Mouse (Mus musculus) hindbrain, postnatal 0 days (tissue): Measurements from ENCODE around the gene Cnfn. TPM values are rescaled to one million over a fixed set of nuclear protein-coding genes. Genes with fewer than 3 reads are reported as not detected.
A peak's percentile ranks its signal among the peaks of the same experiment; 100 is the strongest.

Experiments used
- ATAC-seq: fragments of 200-750 bp; cut with Nextera tagmentation; 2 replicates; pipeline ENCODE4 v1.8.0; 2017; ENCODE audit warnings: mild to moderate bottlenecking, moderate TSS enrichment, moderate library complexity
- DNase-seq: peaks from one replicate; pipeline ENCODE4 v3.0.0-alpha.2; 2015; ENCODE audit warnings: low spot score
- H3K27ac ChIP-seq: fragments of 300-500 bp; sonication (generic); 2 replicates; pipeline ENCODE4 v1.5.1; 2014; ENCODE audit warnings: mild to moderate bottlenecking
- H3K27me3 ChIP-seq: fragments of 300-500 bp; sonication (generic); 2 replicates; pipeline ENCODE4 v1.6.1; 2014; ENCODE audit warnings: low read length, mixed read lengths; ENCODE audit not compliant: insufficient read depth
- H3K36me3 ChIP-seq: fragments of 300-500 bp; sonication (generic); 2 replicates; pipeline ENCODE4 v1.6.1; 2014; ENCODE audit warnings: low read length, mixed read lengths; ENCODE audit not compliant: insufficient read depth
- H3K4me1 ChIP-seq: fragments of 300-500 bp; sonication (generic); 2 replicates; pipeline ENCODE4 v1.6.1; 2014; ENCODE audit warnings: antibody characterized with exemption, low read length, mixed read lengths; ENCODE audit not compliant: insufficient read depth
- H3K4me2 ChIP-seq: fragments of 300-500 bp; sonication (generic); 2 replicates; pipeline ENCODE4 v1.6.1; 2014; ENCODE audit warnings: low read depth, mild to moderate bottlenecking, low read length, moderate library complexity, mixed read lengths
- H3K4me3 ChIP-seq: fragments of 300-500 bp; sonication (generic); 2 replicates; pipeline ENCODE4 v1.5.1; 2014; ENCODE audit warnings: low read length
- H3K9ac ChIP-seq: fragments of 300-500 bp; sonication (generic); replicated peaks from 2 replicates; pipeline ENCODE4 v1.6.1; 2014; ENCODE audit warnings: mild to moderate bottlenecking, low read length, moderate library complexity, mixed read lengths
- H3K9me3 ChIP-seq: fragments of 300-500 bp; sonication (generic); 2 replicates; pipeline ENCODE4 v1.6.1; 2016; ENCODE audit warnings: low read length, mixed read lengths
- CTCF ChIP-seq: IDR thresholded peaks from 2 replicates; pipeline ENCODE4 v1.5.1; 2016; ENCODE audit warnings: antibody characterized with exemption, control low read depth, low read depth
- WGBS: fragments of 180-500 bp; shearing (Covaris S2); extraction: QIAGEN DNeasy Blood & Tissue Kit; methylation state at CpG from one replicate; pipeline ENCODE4 v1.1.7; 2014; 5-methylcytosine and 5-hydroxymethylcytosine counted together
- polyA plus RNA-seq: library from polyadenylated mRNA; unstranded; fragments of >200 nt; fragmentation: Nextera tagmentation; extraction: Ambion mirVana; gene quantifications from 2 replicates; pipeline ENCODE4 v1.2.1, GENCODE M21; 2015
- total RNA-seq: library from RNA; depleted of rRNA; stranded (reverse); fragments of >200 nt; gene quantifications from 2 replicates; pipeline ENCODE4 v1.2.3, GENCODE M21; 2014

Gene Cnfn
- total and polyA plus RNA-seq, 2 experiments from 2014 or later: 0.30 TPM; not detected in 1

DNA sequence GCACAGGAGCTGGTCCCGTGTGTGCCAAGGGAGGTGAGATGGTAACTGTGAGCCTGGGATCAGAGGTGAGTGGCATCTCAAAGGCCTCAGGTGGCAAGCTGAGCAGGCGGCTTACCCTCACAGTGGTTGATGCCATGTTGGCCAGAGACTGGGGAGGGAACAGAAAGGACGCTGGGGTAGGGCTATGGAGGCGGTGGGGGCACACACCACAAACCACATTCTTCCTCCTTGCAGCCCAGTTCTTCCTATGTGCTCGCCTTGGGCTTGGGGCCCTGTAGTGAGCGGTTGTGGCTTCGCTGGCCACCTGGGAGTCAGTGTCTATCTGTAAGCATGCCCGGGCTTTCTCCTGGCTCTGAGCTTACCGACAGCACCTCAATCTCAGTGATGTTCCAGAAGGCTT is 15.3 kb upstream of the Cnfn start:
- H3K9ac ChIP-seq: no peak overlapping the region
- no peaks in the 10 kb centered on the region for H3K9me3 ChIP-seq
- no peak overlapping the region for H3K4me2 ChIP-seq
- no peak overlapping the region for H3K4me3 ChIP-seq
- H3K36me3 ChIP-seq: peaks cover 33% of the 10 kb centered on the region
- H3K4me1 ChIP-seq: peaks cover 5% of the 10 kb centered on the region; the same call in 1 of the 2 replicates
- no peak overlapping the region for H3K27ac ChIP-seq
- no peak for DNase-seq
- ATAC-seq: no peak
- no peak for TF ChIP-seq CTCF
- 92% methylated on average over 9 of the region's 9 CpGs for WGBS
- no peaks in the 10 kb centered on the region for H3K27me3 ChIP-seq

- ATAC-seq: no peak
- H3K27ac ChIP-seq: no peak overlapping the region
- H3K36me3 ChIP-seq: peaks cover 33% of the 10 kb centered on the region
- no peaks in the 10 kb centered on the region for H3K27me3 ChIP-seq
- H3K4me3 ChIP-seq: no peak overlapping the region
- DNase-seq: no peak
- peaks cover 8% of the 10 kb centered on the region; the same call in 1 of the 2 replicates for H3K4me1 ChIP-seq
- WGBS: 93% methylated on average over 13 of the region's 13 CpGs
- no peak for TF ChIP-seq CTCF
- H3K9ac ChIP-seq: no peak overlapping the region
- no peaks in the 10 kb centered on the region for H3K9me3 ChIP-seq
- H3K4me2 ChIP-seq: no peak overlapping the region
These were observed 14.8 kb upstream of the Cnfn start for GRCm38 (mm10) chr7:25384318-25384717.

DNA sequence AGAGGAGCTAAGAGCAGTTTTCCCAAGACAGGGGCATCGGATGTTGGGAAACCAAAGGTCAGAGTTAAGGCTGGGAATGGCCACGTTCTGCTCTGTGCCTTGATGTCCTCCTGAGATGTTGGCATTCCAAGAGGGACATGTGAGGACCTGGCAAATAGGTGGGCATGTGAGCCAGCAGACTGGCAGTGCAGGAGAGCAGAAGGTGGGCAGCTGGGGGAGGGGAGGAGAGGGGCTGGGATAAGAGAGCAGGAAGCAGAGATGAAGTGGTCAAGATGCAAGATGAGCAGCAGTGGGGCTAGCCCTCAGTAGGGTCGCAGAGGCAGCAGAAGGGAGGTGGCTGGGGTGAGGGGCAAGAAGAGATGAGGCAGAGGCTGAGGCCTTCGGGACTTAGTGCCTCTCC is 14.4 kb upstream of the Cnfn start:
- peaks cover 8% of the 10 kb centered on the region; the same call in 1 of the 2 replicates for H3K4me1 ChIP-seq
- no peaks in the 10 kb centered on the region for H3K9me3 ChIP-seq
- ATAC-seq (no peak), DNase-seq (no peak)
- no peak overlapping the region for H3K4me3 ChIP-seq
- peaks cover 33% of the 10 kb centered on the region for H3K36me3 ChIP-seq
- WGBS: 84% methylated on average over 4 of the region's 4 CpGs
- H3K4me2 ChIP-seq: no peak overlapping the region
- H3K27ac ChIP-seq: no peak overlapping the region
- TF ChIP-seq CTCF: no peak
- no peak overlapping the region for H3K9ac ChIP-seq
- H3K27me3 ChIP-seq: no peaks in the 10 kb centered on the region

GRCm38 (mm10) chr7:25383385-25383784 is 13.9 kb upstream of the Cnfn start:
- TF ChIP-seq CTCF: no peak
- no peak overlapping the region for H3K9ac ChIP-seq

DNA sequence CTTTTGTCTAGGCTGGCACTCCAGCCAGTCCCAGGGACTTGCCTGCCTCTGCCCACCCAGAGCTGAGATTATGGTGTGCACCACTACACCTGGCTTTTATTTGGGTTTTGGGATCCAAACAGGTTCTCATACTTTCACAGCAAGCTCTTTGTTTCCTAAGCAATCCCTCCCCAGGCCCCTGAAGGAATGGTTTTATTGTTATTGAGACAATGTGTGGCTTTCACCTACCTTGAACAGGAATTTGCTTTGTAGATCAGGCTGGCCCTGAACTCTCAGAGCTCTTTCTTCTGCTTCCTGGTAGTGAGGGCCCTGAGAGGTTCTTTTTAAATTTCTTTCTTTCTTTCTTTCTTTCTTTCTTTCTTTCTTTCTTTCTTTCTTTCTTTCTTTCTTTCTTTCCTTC is 13.0 kb upstream of the Cnfn start:
- H3K27me3 ChIP-seq: no peaks in the 10 kb centered on the region
- no peak for TF ChIP-seq CTCF

More at GRCm38 (mm10) chr7:25383385-25383784, 13.9 kb upstream of the Cnfn start:
- WGBS: 89% methylated on average over 7 of the region's 7 CpGs
- Histone ChIP-seq H3K36me3 (peaks cover 31% of the 10 kb centered on the region), H3K27me3 (no peaks in the 10 kb centered on the region), H3K9me3 (no peaks in the 10 kb centered on the region), H3K4me1 (peaks cover 8% of the 10 kb centered on the region; the same call in 1 of the 2 replicates), H3K4me2 (no peak overlapping the region), H3K4me3 (no peak overlapping the region), H3K27ac (no peak overlapping the region)
- DNase-seq (no peak), ATAC-seq (no peak)

GRCm38 (mm10) chr7:25381284-25381680 is 11.8 kb upstream of the Cnfn start:
- Histone ChIP-seq H3K27me3 (no peaks in the 10 kb centered on the region), H3K4me3 (no peak overlapping the region), H3K36me3 (peaks cover 17% of the 10 kb centered on the region), H3K4me2 (no peak overlapping the region), H3K9ac (no peak overlapping the region), H3K27ac (no peak overlapping the region), H3K9me3 (no peaks in the 10 kb centered on the region), H3K4me1 (peaks cover 19% of the 10 kb centered on the region; the same call in 1 of the 2 replicates)
- no peak for TF ChIP-seq CTCF
- no peak for ATAC-seq
- 37% methylated on average over 3 of the region's 3 CpGs for WGBS
- DNase-seq: no peak

More for the DNA sequence above, 13.0 kb upstream of the Cnfn start:
- Histone ChIP-seq H3K9ac (no peak overlapping the region), H3K27ac (no peak overlapping the region), H3K4me1 (peaks cover 8% of the 10 kb centered on the region; the same call in 1 of the 2 replicates), H3K9me3 (no peaks in the 10 kb centered on the region), H3K4me3 (no peak overlapping the region), H3K36me3 (peaks cover 23% of the 10 kb centered on the region), H3K4me2 (no peak overlapping the region)
- ATAC-seq: no peak
- no peak for DNase-seq

DNA sequence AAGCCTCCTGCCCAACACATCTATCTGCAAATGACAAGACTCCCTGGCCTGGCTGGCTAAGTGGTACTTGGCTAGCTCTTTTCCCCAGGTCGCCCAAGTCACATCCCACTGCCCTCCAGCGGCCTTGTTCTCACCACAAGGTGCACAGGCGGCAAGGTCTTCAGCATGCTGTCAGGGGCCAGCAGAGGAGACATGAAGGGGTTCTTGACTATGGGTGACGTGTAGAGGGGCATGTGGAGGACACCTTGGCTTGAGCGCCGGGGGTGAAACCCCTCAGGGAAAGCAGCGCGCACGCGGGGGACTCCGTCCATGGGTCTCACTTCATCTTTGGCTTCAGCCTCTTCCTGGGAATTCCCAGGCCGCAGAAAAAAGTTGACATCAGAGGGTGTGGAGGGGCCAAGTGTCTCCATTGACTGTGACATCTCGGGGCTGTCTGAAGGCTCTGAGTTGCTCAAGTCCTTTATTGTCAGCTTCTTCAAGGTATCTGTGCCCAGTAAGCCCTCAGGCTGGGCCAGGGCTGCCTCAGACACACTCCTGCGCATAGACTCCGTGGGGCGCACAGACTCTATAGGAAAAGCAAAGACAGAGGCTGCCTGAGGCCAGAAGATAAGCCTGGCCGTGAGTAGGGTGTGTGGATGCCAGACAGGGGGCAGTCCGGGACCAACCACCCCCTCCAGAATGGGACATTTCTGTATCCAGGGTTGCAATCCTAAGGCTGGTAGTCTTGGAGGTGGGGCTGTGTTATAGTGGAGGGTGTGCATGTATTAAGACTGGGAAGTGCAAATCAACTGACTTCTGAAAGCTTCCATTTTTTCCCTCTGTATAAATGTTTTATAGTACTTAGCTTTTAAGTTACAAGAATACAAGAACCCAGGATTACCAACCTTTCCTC is 11.1 kb upstream of the Cnfn start:
- H3K9me3 ChIP-seq: no peaks in the 10 kb centered on the region
- TF ChIP-seq CTCF: 0 out of 2 replicates have a peak, but pooled peaks have one; percentile 2
- no peak overlapping the region for H3K27ac ChIP-seq
- ATAC-seq: no peak; the same call in 1 of the 2 replicates
- H3K4me2 ChIP-seq: peak overlapping the region; percentile 55
- H3K9ac ChIP-seq: no peak overlapping the region
- 70% methylated on average over 18 of the region's 18 CpGs for WGBS
- peaks cover 17% of the 10 kb centered on the region for H3K36me3 ChIP-seq
- H3K27me3 ChIP-seq: no peaks in the 10 kb centered on the region
- no peak overlapping the region for H3K4me3 ChIP-seq
- no peak for DNase-seq
- peaks cover 15% of the 10 kb centered on the region; the same call in 1 of the 2 replicates for H3K4me1 ChIP-seq
